Mouse (Mus musculus) lung, postnatal 0 days (tissue): ENCODE measurements around the gene Nr1h2.

Source experiments
- CTCF ChIP-seq: IDR thresholded peaks from 2 replicates; pipeline ENCODE4 v1.5.1; 2016; ENCODE audit warnings: antibody characterized with exemption, mild to moderate bottlenecking
- EP300 ChIP-seq: IDR thresholded peaks from 2 replicates; pipeline ENCODE4 v1.6.1; 2016; ENCODE audit warnings: antibody characterized with exemption, mild to moderate bottlenecking, control low read depth

DNA sequence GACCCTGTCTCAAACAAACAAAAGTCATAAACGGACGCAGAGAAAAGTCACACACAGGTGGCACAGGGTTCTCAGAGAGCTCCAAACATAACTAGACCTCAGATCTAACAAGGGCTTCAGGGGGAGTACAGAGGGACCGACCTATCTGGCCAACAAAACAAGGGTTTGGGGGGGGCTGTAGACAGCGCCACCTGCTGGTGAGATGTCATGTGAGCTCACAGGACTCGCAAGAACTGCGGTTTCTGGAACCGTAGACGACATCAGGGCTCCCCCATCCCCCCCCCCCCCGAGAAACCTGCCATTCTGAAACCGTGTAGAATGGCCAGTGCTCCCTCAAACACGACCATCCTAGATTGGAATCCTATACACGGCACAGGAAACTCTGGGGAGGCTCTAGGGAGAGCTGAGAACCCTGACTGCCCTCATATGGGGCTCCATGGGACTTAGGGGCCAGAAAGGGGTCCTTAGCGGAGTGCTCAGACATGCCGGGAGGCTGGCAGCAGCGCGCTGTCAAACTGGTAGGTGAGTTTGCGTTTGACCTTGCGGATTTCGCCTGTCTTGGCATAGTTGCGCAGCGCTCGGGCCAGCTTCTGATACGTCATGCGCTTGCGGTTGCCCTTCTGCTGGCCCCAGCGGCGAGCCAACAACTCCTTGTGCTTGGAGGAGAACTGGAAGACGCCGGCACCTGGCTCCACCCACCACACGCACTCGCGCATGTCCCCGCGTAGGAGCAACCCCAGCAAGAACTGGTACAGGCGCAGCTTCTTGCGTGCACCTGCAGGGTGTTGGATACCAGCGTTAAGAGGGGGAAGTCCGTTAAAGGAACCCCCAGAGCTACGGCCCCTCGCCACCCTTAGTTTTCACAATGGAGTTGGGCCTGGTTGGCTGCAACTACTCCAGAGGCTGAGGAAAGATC, 26.0 kb downstream of the Nr1h2 start:
- TF ChIP-seq CTCF (peak; percentile 86), EP300 (no peak)
